Mouse (Mus musculus) intestine, embryonic 15.5 days (tissue): ENCODE results near the gene Gm13178. TPM values are rescaled to one million over a fixed set of nuclear protein-coding genes. Genes with fewer than 3 reads are reported as not detected.

Experiments
- ATAC-seq: fragments of 200-750 bp; cut with Nextera tagmentation; 2 replicates; pipeline ENCODE4 v1.8.0; 2017; ENCODE audit warnings: moderate TSS enrichment, moderate library complexity
- H3K27ac ChIP-seq: fragments of 300-500 bp; sonication (generic); 2 replicates; pipeline ENCODE4 v1.5.1; 2015; ENCODE audit warnings: mild to moderate bottlenecking, inconsistent platforms
- H3K27me3 ChIP-seq: fragments of 300-500 bp; sonication (generic); replicated peaks from 2 replicates; pipeline ENCODE4 v1.6.1; 2015; ENCODE audit warnings: inconsistent platforms
- H3K36me3 ChIP-seq: fragments of 300-500 bp; sonication (generic); 2 replicates; pipeline ENCODE4 v1.6.1; 2015; ENCODE audit warnings: inconsistent platforms
- H3K4me1 ChIP-seq: fragments of 300-500 bp; sonication (generic); replicated peaks from 2 replicates; pipeline ENCODE4 v1.6.1; 2015; ENCODE audit warnings: inconsistent platforms
- H3K4me2 ChIP-seq: fragments of 300-500 bp; sonication (generic); replicated peaks from 2 replicates; pipeline ENCODE4 v1.6.1; 2015; ENCODE audit warnings: mild to moderate bottlenecking, inconsistent platforms
- H3K4me3 ChIP-seq: fragments of 300-500 bp; sonication (generic); replicated peaks from 2 replicates; pipeline ENCODE4 v1.5.1; 2015; ENCODE audit warnings: inconsistent platforms
- H3K9ac ChIP-seq: fragments of 300-500 bp; sonication (generic); 2 replicates; pipeline ENCODE4 v1.6.1; 2015; ENCODE audit warnings: inconsistent platforms
- H3K9me3 ChIP-seq: fragments of 300-500 bp; sonication (generic); 2 replicates; pipeline ENCODE4 v1.6.1; 2016; ENCODE audit warnings: inconsistent platforms
- WGBS: fragments of 180-500 bp; shearing (Covaris S2); methylation state at CpG from one replicate; pipeline ENCODE4 v1.1.7; 2015; 5-methylcytosine and 5-hydroxymethylcytosine counted together
- polyA plus RNA-seq: library from polyadenylated mRNA; unstranded; fragments of >200 nt; fragmentation: Nextera tagmentation; extraction: Ambion mirVana; gene quantifications from 2 replicates; pipeline ENCODE4 v1.2.1, GENCODE M21; 2015

Gm13178 gene
- not detected in 2 replicates for polyA plus RNA-seq

- no peaks in the 10 kb centered on the region for H3K36me3 ChIP-seq
- ATAC-seq = no peak
- 81% methylated on average over 1 of the region's 1 CpGs for WGBS
These were observed at the start of gene Gm13178 for GRCm38 (mm10) chr4:144721304-144721703. Gene Gm13178, minus strand, starts transcription at chr4:144721404.

GRCm38 (mm10) chr4:144765722-144766121, 44.5 kb upstream of the Gm13178 start:
- ATAC-seq = no peak; the same call in 1 of the 2 replicates
- Histone ChIP-seq H3K9me3 (no peaks in the 10 kb centered on the region), H3K36me3 (no peaks in the 10 kb centered on the region), H3K27me3 (no peaks in the 10 kb centered on the region), H3K4me2 (no peak overlapping the region), H3K4me3 (no peak overlapping the region), H3K9ac (no peak overlapping the region), H3K27ac (no peak overlapping the region), H3K4me1 (no peaks in the 10 kb centered on the region)
- 13% methylated on average over 2 of the region's 2 CpGs for WGBS

More at GRCm38 (mm10) chr4:144721304-144721703, at the start of gene Gm13178:
- Histone ChIP-seq H3K4me1 (no peaks in the 10 kb centered on the region), H3K9me3 (no peaks in the 10 kb centered on the region), H3K27ac (no peak within 1 kb of the TSS), H3K27me3 (no peaks in the 10 kb centered on the region), H3K4me2 (no peak within 1 kb of the TSS), H3K4me3 (no peak within 1 kb of the TSS), H3K9ac (no peak within 1 kb of the TSS)

- H3K9ac ChIP-seq = no peak overlapping the region
- peak; percentile 96 for ATAC-seq
- no peaks in the 10 kb centered on the region for H3K27me3 ChIP-seq
- WGBS = 8% methylated on average over 1 of the region's 1 CpGs
- no peak overlapping the region for H3K4me2 ChIP-seq
- no peaks in the 10 kb centered on the region for H3K4me1 ChIP-seq
- no peak overlapping the region for H3K4me3 ChIP-seq
- no peaks in the 10 kb centered on the region for H3K9me3 ChIP-seq
- H3K36me3 ChIP-seq = no peaks in the 10 kb centered on the region
- H3K27ac ChIP-seq = no peak overlapping the region
These were observed 27.9 kb upstream of the Gm13178 start for GRCm38 (mm10) chr4:144749139-144749538.

- no peaks in the 10 kb centered on the region for H3K36me3 ChIP-seq
- H3K4me1 ChIP-seq = no peaks in the 10 kb centered on the region
- no peaks in the 10 kb centered on the region for H3K9me3 ChIP-seq
- H3K9ac ChIP-seq = no peak overlapping the region
- ATAC-seq = no peak
- H3K27ac ChIP-seq = no peak overlapping the region
- H3K4me2 ChIP-seq = no peak overlapping the region
- no peaks in the 10 kb centered on the region for H3K27me3 ChIP-seq
- no peak overlapping the region for H3K4me3 ChIP-seq
- 85% methylated on average over 1 of the region's 1 CpGs for WGBS
These were observed 1.5 kb downstream of the Gm13178 start for GRCm38 (mm10) chr4:144719691-144720090.

- 73% methylated on average over 1 of the region's 1 CpGs for WGBS
These were observed 2.9 kb downstream of the Gm13178 start for GRCm38 (mm10) chr4:144718288-144718687.

GRCm38 (mm10) chr4:144686268-144686667, 34.9 kb downstream of the Gm13178 start, which contains the start of gene Gm436:
Gene Gm436, minus strand, starts transcription at chr4:144686368.
- Histone ChIP-seq H3K4me2 (no peak within 1 kb of the TSS), H3K27ac (no peak within 1 kb of the TSS), H3K27me3 (no peaks in the 10 kb centered on the region), H3K9me3 (no peaks in the 10 kb centered on the region), H3K9ac (no peak within 1 kb of the TSS), H3K36me3 (no peaks in the 10 kb centered on the region), H3K4me3 (no peak within 1 kb of the TSS), H3K4me1 (no peaks in the 10 kb centered on the region)
- ATAC-seq = no peak
- 49% methylated on average over 2 of the region's 2 CpGs for WGBS

More at GRCm38 (mm10) chr4:144718288-144718687, 2.9 kb downstream of the Gm13178 start:
- Histone ChIP-seq H3K27ac (no peak overlapping the region), H3K27me3 (no peaks in the 10 kb centered on the region), H3K9ac (no peak overlapping the region), H3K4me2 (no peak overlapping the region), H3K9me3 (no peaks in the 10 kb centered on the region), H3K36me3 (no peaks in the 10 kb centered on the region), H3K4me1 (no peaks in the 10 kb centered on the region), H3K4me3 (no peak overlapping the region)
- ATAC-seq = no peak

Other genes starting within 250 kb of the Gm13178 start
- not detected in 2 replicates for gene 9430007A20Rik, start 201.6 kb downstream of the Gm13178 start, polyA plus RNA-seq
- gene Gm13124, start 156.3 kb downstream of the Gm13178 start, polyA plus RNA-seq = not detected in 2 replicates
- not detected in 2 replicates for gene Aadacl4, start 107.7 kb downstream of the Gm13178 start, polyA plus RNA-seq
- gene Gm436, start 35.0 kb downstream of the Gm13178 start, polyA plus RNA-seq = not detected in 2 replicates
- gene Gm438, start 65.2 kb upstream of the Gm13178 start, polyA plus RNA-seq = 0.10 TPM in 1 of 2 replicates, not detected in the other
- 109 and 115 TPM in 2 replicates for gene Dhrs3, start 171.4 kb upstream of the Gm13178 start, polyA plus RNA-seq